Mouse (Mus musculus) embryonic fibroblast, embryonic 13.5 days (primary cell): ENCODE results near the gene Ccng2.

Source experiments
- CTCF ChIP-seq: IDR thresholded peaks from 2 replicates; pipeline ENCODE4 v1.5.1; 2011; ENCODE audit warnings: mild to moderate bottlenecking, control low read depth, low read length, moderate library complexity, borderline replicate concordance; ENCODE audit not compliant: insufficient read depth
- POLR2A ChIP-seq: IDR thresholded peaks from 2 replicates; pipeline ENCODE4 v1.6.1; 2011; ENCODE audit warnings: low read depth, mild to moderate bottlenecking, control low read depth, low read length, moderate library complexity

GRCm38 (mm10) chr5:93234130-93234529 is 32.9 kb upstream of the Ccng2 start:
- no peak for TF ChIP-seq CTCF
- TF ChIP-seq POLR2A, result no peak
